In the genomic region with DNA sequence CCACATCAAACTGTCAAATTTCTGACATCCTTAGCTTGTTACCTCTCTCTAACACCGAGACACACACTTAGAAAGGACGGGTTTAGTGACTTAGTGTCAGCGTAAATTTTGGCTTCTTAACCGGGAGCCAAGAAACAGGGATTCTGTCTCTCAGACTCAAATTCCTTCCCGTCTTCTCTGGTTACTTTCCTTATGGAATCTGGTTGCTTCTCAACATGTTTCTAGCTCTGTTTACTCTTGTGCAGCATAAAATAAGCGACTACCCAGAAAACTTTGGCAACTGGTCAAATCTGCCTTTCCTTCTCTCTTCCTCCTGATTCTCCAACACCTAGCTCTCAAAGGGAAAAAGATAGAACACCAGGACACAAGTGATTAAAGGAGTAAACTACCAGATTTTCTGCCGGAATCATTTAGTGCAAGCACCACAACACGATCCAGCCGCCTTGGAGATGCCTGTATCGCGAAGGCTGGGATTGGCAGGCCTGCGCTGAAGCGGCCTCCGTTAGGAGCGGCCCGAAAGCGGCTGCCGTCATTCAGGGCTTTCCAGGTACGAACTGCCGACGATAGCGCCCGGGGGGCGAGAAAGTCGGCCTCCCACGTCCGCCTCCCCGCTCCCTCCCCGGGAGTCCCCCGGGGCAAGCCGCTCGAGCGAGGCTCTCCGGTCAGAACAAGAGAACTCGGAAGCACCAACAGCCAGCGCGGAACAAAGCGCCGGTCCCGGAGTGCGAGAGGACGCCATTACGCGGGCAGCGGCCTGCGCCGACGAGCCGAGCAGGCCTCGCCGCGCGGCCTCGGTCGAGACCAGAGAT, we compare ENCODE assay signal across 8 mouse cellular contexts. TPM values are rescaled to one million over a fixed set of nuclear protein-coding genes. Genes with fewer than 3 reads are reported as not detected.
DNase-seq lines count a peak whose midpoint lies in the region; ATAC-seq and TF ChIP-seq lines count a peak whose summit lies in the region.

No protein-coding gene starts in this region.

- peak overlapping the region; percentile 94 for H3K4me3 ChIP-seq in heart, embryonic 15.5 days
- peak overlapping the region; percentile 91 for H3K4me3 ChIP-seq in G1E (ENCODE audit: low read depth, low read length)
- peak overlapping the region; percentile 96 for H3K4me3 ChIP-seq in embryonic facial prominence, embryonic 11.5 days (ENCODE audit: low read depth, low read length)
- H3K4me3 ChIP-seq in hindbrain, embryonic 16.5 days (ENCODE audit: low read length) = peak overlapping the region; percentile 87

- H3K4me2 ChIP-seq in heart, embryonic 15.5 days = peak overlapping the region; percentile 60
- H3K4me2 ChIP-seq in embryonic facial prominence, embryonic 11.5 days (ENCODE audit: low read depth, low read length) = peak overlapping the region; percentile 74
- H3K4me2 ChIP-seq in hindbrain, embryonic 16.5 days (ENCODE audit: low read length) = peak overlapping the region; percentile 88

- H3K27me3 ChIP-seq in heart, embryonic 15.5 days = no peaks in the 10 kb centered on the region
- no peaks in the 10 kb centered on the region for H3K27me3 ChIP-seq in G1E (ENCODE audit: insufficient read depth, low read length)
- H3K27me3 ChIP-seq in embryonic facial prominence, embryonic 11.5 days (ENCODE audit: control insufficient read depth, insufficient read depth, low read length) = no peaks in the 10 kb centered on the region
- H3K27me3 ChIP-seq in hindbrain, embryonic 16.5 days (replicated peaks; ENCODE audit: control insufficient read depth, insufficient read depth, low read length) = no peaks in the 10 kb centered on the region

- peak; percentile 36 for ATAC-seq in heart, embryonic 15.5 days (replicated peaks; ENCODE audit: insufficient number of reproducible peaks, insufficient read depth, low FRiP score, low read depth)
- no peak for ATAC-seq in G1E (ENCODE audit: extremely low read depth, insufficient number of reproducible peaks, low FRiP score, poor library complexity, severe bottlenecking)
- ATAC-seq in embryonic facial prominence, embryonic 11.5 days (replicated peaks; ENCODE audit: insufficient number of reproducible peaks, low FRiP score, low TSS enrichment, low read depth) = peak; percentile 55; the same call in 1 of the 2 replicates
- peak; percentile 80 for ATAC-seq in hindbrain, embryonic 16.5 days
- no peak for ATAC-seq in megakaryocyte progenitor cell, adult 5-6 weeks (replicated peaks; ENCODE audit: poor library complexity)

- intact Hi-C loops in heart, postnatal 14 days (cut with DNase I) = loop anchor here (1.0 kb wide), 2 partner anchors 26 to 61 kb away; partner anchors contain the start of gene Coq10b

- H3K9me3 ChIP-seq in heart, embryonic 15.5 days (replicated peaks) = no peaks in the 10 kb centered on the region
- H3K9me3 ChIP-seq in G1E (replicated peaks) = no peaks in the 10 kb centered on the region
- H3K9me3 ChIP-seq in embryonic facial prominence, embryonic 11.5 days (replicated peaks; ENCODE audit: control insufficient read depth, low read length) = no peaks in the 10 kb centered on the region
- no peaks in the 10 kb centered on the region for H3K9me3 ChIP-seq in hindbrain, embryonic 16.5 days (ENCODE audit: control insufficient read depth, low read length)

- peak overlapping the region; percentile 98 for H3K9ac ChIP-seq in heart, embryonic 15.5 days
- peak overlapping the region; percentile 100 for H3K9ac ChIP-seq in embryonic facial prominence, embryonic 11.5 days (replicated peaks; ENCODE audit: low read length)
- peak overlapping the region; percentile 91 for H3K9ac ChIP-seq in hindbrain, embryonic 16.5 days (ENCODE audit: low read depth, low read length)

- TF ChIP-seq CTCF in G1E (IDR thresholded peaks at IDR 0.05; ENCODE audit: low read depth, low read length) = no peak

- no peaks in the 10 kb centered on the region for H3K36me3 ChIP-seq in heart, embryonic 15.5 days
- H3K36me3 ChIP-seq in G1E (replicated peaks) = peaks cover 19% of the 10 kb centered on the region
- H3K36me3 ChIP-seq in embryonic facial prominence, embryonic 11.5 days (replicated peaks; ENCODE audit: control insufficient read depth, insufficient read depth, low read depth, low read length) = no peaks in the 10 kb centered on the region; the same call in 1 of the 2 replicates
- H3K36me3 ChIP-seq in hindbrain, embryonic 16.5 days (ENCODE audit: control insufficient read depth, insufficient read depth, low read length) = no peaks in the 10 kb centered on the region

- peaks cover 15% of the 10 kb centered on the region for H3K4me1 ChIP-seq in heart, embryonic 15.5 days (replicated peaks)
- H3K4me1 ChIP-seq in G1E (ENCODE audit: insufficient read depth, low read depth, low read length) = peaks cover 67% of the 10 kb centered on the region
- no peaks in the 10 kb centered on the region for H3K4me1 ChIP-seq in embryonic facial prominence, embryonic 11.5 days (ENCODE audit: control insufficient read depth, insufficient read depth, low read length)
- H3K4me1 ChIP-seq in hindbrain, embryonic 16.5 days (ENCODE audit: control insufficient read depth, insufficient read depth, low read depth, low read length) = peaks cover 9% of the 10 kb centered on the region

- H3K27ac ChIP-seq in heart, embryonic 15.5 days = peak overlapping the region; percentile 96
- H3K27ac ChIP-seq in embryonic facial prominence, embryonic 11.5 days (replicated peaks; ENCODE audit: low read depth, low read length) = peak overlapping the region; percentile 78
- peak overlapping the region; percentile 88 for H3K27ac ChIP-seq in hindbrain, embryonic 16.5 days (ENCODE audit: low read depth, low read length)

- no peak for DNase-seq in heart, postnatal 14 days
- DNase-seq in G1E (ENCODE audit: low spot score) = peak; percentile 18
- no peak for DNase-seq in embryonic facial prominence, embryonic 11.5 days (ENCODE audit: low spot score)
- peak; percentile 30 for DNase-seq in mesoderm, embryonic 11.5 days (ENCODE audit: low read depth, low spot score)
- no peak for DNase-seq in cerebellum, postnatal 10 days

- under 1% methylated on average over 55 of the region's 55 CpGs for whole genome bisulfite sequencing in heart, embryonic 15.5 days
- under 1% methylated on average over 55 of the region's 55 CpGs for WGBS in embryonic facial prominence, embryonic 11.5 days
- whole genome bisulfite sequencing in hindbrain, embryonic 16.5 days = under 1% methylated on average over 55 of the region's 55 CpGs

RNA-seq across cellular contexts. Expression of gene Sf3b1, which starts 0.6 kb away (rescaled TPM):
- 189 and 205 TPM in 2 replicates for polyA plus RNA-seq in heart, embryonic 15.5 days (2015; fragmentation: Nextera tagmentation; extraction: Ambion mirVana)
- 100 to 1,000 TPM; 100 to 106 TPM for total RNA-seq in heart, postnatal 14 days (2021)
- total RNA-seq in G1E (2014; fragmentation: Nextera tagmentation) = 522 and 578 TPM in 2 replicates
- total RNA-seq in G1E (2017) = 670 and 758 TPM in 2 replicates
- polyA plus RNA-seq in G1E (2012) = 31.8 and 35.3 TPM in 2 replicates
- polyA plus RNA-seq in embryonic facial prominence, embryonic 11.5 days (2014; fragmentation: Nextera tagmentation; extraction: Ambion mirVana) = 366 and 398 TPM in 2 replicates
- 251 and 284 TPM in 2 replicates for polyA plus RNA-seq in hindbrain, embryonic 16.5 days (2015; fragmentation: Nextera tagmentation; extraction: Ambion mirVana)
- 265 and 295 TPM in 2 replicates for total RNA-seq in megakaryocyte progenitor cell, adult 5-6 weeks (2015)
- total RNA-seq in megakaryocyte progenitor cell, adult 5-6 weeks (2017) = 242 and 294 TPM in 2 replicates

RNA-seq across cellular contexts. Expression of gene Coq10b, which starts 25.9 kb away (rescaled TPM):
- 17.4 and 18.7 TPM in 2 replicates for polyA plus RNA-seq in heart, embryonic 15.5 days (2015; fragmentation: Nextera tagmentation; extraction: Ambion mirVana)
- total RNA-seq in heart, postnatal 14 days (2021) = 10 to 100 TPM; 47.3 to 61.7 TPM
- total RNA-seq in G1E (2014; fragmentation: Nextera tagmentation) (29.8 and 50.3 TPM in 2 replicates), G1E (2017) (36.2 and 48.2 TPM in 2 replicates)
- polyA plus RNA-seq in G1E (2012) = 3.6 and 4.7 TPM in 2 replicates
- polyA plus RNA-seq in embryonic facial prominence, embryonic 11.5 days (2014; fragmentation: Nextera tagmentation; extraction: Ambion mirVana) = 25.4 and 27.7 TPM in 2 replicates
- polyA plus RNA-seq in hindbrain, embryonic 16.5 days (2015; fragmentation: Nextera tagmentation; extraction: Ambion mirVana) = 27.0 and 28.9 TPM in 2 replicates
- 20.7 TPM in 2 replicates for total RNA-seq in megakaryocyte progenitor cell, adult 5-6 weeks (2015)
- total RNA-seq in megakaryocyte progenitor cell, adult 5-6 weeks (2017) = 15.2 and 17.0 TPM in 2 replicates

Comparison
In these comparisons a context has a peak if more than half of its experiments do, and no peak if none do; other contexts are left out.
1. ATAC-seq: peak in heart, embryonic 15.5 days (single experiment), embryonic facial prominence, embryonic 11.5 days (single experiment) and hindbrain, embryonic 16.5 days (single experiment); none in G1E (single experiment) and megakaryocyte progenitor cell, adult 5-6 weeks (single experiment).
2. DNase-seq: peak in G1E (single experiment) and mesoderm, embryonic 11.5 days (single experiment); none in heart, postnatal 14 days (0 of 2), embryonic facial prominence, embryonic 11.5 days (single experiment) and cerebellum, postnatal 10 days (0 of 2).
3. Peak in every context shown above with its lines, with median percentiles within 50 percentile points of each other: H3K27ac ChIP-seq, H3K4me2 ChIP-seq, H3K4me3 ChIP-seq and H3K9ac ChIP-seq.